Mouse (Mus musculus) urinary bladder, postnatal 4 days (tissue): ENCODE data around the gene Gm45717.
A peak's percentile ranks its signal among the peaks of the same experiment; 100 is the strongest.

Experiments
- DNase-seq, 2 experiments: peaks; one replicate each; pipeline ENCODE4 v3.0.0; 2021 to 2022; ENCODE audit warnings: low spot score in 2 of 2

Gene Gm45717

GRCm38 (mm10) chr7:140943356-140943755, 12.4 kb downstream of the Gm45717 start:
- DNase-seq = no peak

GRCm38 (mm10) chr7:140942811-140943210, 12.9 kb downstream of the Gm45717 start:
- DNase-seq = no peak

GRCm38 (mm10) chr7:140942341-140942740, 13.4 kb downstream of the Gm45717 start:
- DNase-seq = no peak

- DNase-seq = peak; percentile 85 to 89
These were observed 14.3 kb downstream of the Gm45717 start, which contains the start of gene Pgghg for GRCm38 (mm10) chr7:140941222-140942051. Gene Pgghg, plus strand, starts transcription at chr7:140941391.

GRCm38 (mm10) chr7:140939669-140940171, 16.0 kb downstream of the Gm45717 start:
- peak in 1 of 2 experiments; percentile 60 for DNase-seq

- no peak for DNase-seq
These were observed 16.8 kb downstream of the Gm45717 start for GRCm38 (mm10) chr7:140938896-140939295.

- no peak for DNase-seq
These were observed 17.3 kb downstream of the Gm45717 start for GRCm38 (mm10) chr7:140938436-140938835.

- no peak for DNase-seq
These were observed 28.6 kb downstream of the Gm45717 start for GRCm38 (mm10) chr7:140927181-140927580.

GRCm38 (mm10) chr7:140923070-140923775, 32.5 kb downstream of the Gm45717 start:
- no peak for DNase-seq

GRCm38 (mm10) chr7:140922398-140923069, 33.2 kb downstream of the Gm45717 start:
- DNase-seq = no peak

- no peak for DNase-seq
These were observed 34.3 kb downstream of the Gm45717 start for GRCm38 (mm10) chr7:140921225-140921975.

- no peak for DNase-seq
These were observed 35.2 kb downstream of the Gm45717 start, which contains the start of gene Nlrp6 for GRCm38 (mm10) chr7:140920418-140921029. Gene Nlrp6, plus strand, starts transcription at chr7:140920902.

GRCm38 (mm10) chr7:140919911-140920310, 35.8 kb downstream of the Gm45717 start:
- no peak for DNase-seq

GRCm38 (mm10) chr7:140914031-140914690, 41.6 kb downstream of the Gm45717 start:
- no peak for DNase-seq

- DNase-seq = no peak
These were observed 42.8 kb downstream of the Gm45717 start for GRCm38 (mm10) chr7:140912846-140913482.

GRCm38 (mm10) chr7:140912293-140912692, 43.4 kb downstream of the Gm45717 start:
- DNase-seq = no peak

GRCm38 (mm10) chr7:140908634-140909107, 47.1 kb downstream of the Gm45717 start:
- DNase-seq = peak; percentile 64 to 83

- no peak for DNase-seq
These were observed 47.6 kb downstream of the Gm45717 start for GRCm38 (mm10) chr7:140908181-140908580.

- no peak for DNase-seq
These were observed 48.0 kb downstream of the Gm45717 start for GRCm38 (mm10) chr7:140907697-140908096.

GRCm38 (mm10) chr7:140907131-140907530, 48.6 kb downstream of the Gm45717 start:
- no peak for DNase-seq
